Mouse (Mus musculus): ENCODE measurements around the gene Cd47.

- TF ChIP-seq CTCF (IDR thresholded peaks at IDR 0.05; ENCODE audit: control insufficient read depth, insufficient read depth, insufficient replicate concordance, low read depth, low read length), result no peak
- no peak for TF ChIP-seq POLR2A (IDR thresholded peaks at IDR 0.05; ENCODE audit: control insufficient read depth, low read depth, low read length)
Observed at GRCm38 (mm10) chr16:49790575-49791465, 9.5 kb upstream of the Cd47 start.

Data from testis, adult 2 months (tissue).